Mouse (Mus musculus) heart, postnatal 0 days (tissue): Measurements from ENCODE around the gene Rex1bd.

ENCODE experiments used
- CTCF ChIP-seq: IDR thresholded peaks from 2 replicates; pipeline ENCODE4 v1.5.1; 2016; ENCODE audit warnings: antibody characterized with exemption, control low read depth, low read depth
- EP300 ChIP-seq: IDR thresholded peaks from 2 replicates; pipeline ENCODE4 v1.6.1; 2016; ENCODE audit warnings: antibody characterized with exemption, low read depth

GRCm38 (mm10) chr8:70486191-70486681 is 20.3 kb downstream of the Rex1bd start:
- no peak for TF ChIP-seq CTCF
- no peak for TF ChIP-seq EP300
